Mouse (Mus musculus) MEL (cell line): Measurements from ENCODE around the gene Snw1. TPM values are rescaled to one million over a fixed set of nuclear protein-coding genes. Genes with fewer than 3 reads are reported as not detected.

Source experiments
- DNase-seq: peaks from one replicate; pipeline ENCODE4 v3.0.0; 2011; ENCODE audit warnings: low read depth, low spot score
- H3K27ac ChIP-seq: 2 replicates; pipeline ENCODE4 v1.5.1; 2012; ENCODE audit warnings: low read depth, mild to moderate bottlenecking, control low read depth, low read length, moderate library complexity; ENCODE audit not compliant: control insufficient read depth
- H3K27me3 ChIP-seq, 2 experiments: fragments of 150-350 bp in 1 of 2; sonication (generic) in 1 of 2; 2 replicates each; pipeline ENCODE4 v1.6.1; 2012; ENCODE audit warnings: low read length in 2 of 2, mild to moderate bottlenecking in 2 of 2, improper control_type of control experiment in 1 of 2, moderate library complexity in 1 of 2; ENCODE audit not compliant: insufficient read depth in 2 of 2, control insufficient read depth in 1 of 2
- H3K36me3 ChIP-seq, 2 experiments: 2 replicates each; pipeline ENCODE4 v1.6.1; 2012 to 2014; ENCODE audit warnings: low read length in 2 of 2, improper control_type of control experiment in 1 of 2, inconsistent platforms in 1 of 2, mild to moderate bottlenecking in 1 of 2; ENCODE audit not compliant: insufficient read depth in 2 of 2, control insufficient read depth in 1 of 2
- H3K4me1 ChIP-seq, 2 experiments: fragments of 150-350 bp in 1 of 2; sonication (generic) in 1 of 2; 2 replicates each; pipeline ENCODE4 v1.6.1; 2012; ENCODE audit warnings: low read length in 2 of 2, improper control_type of control experiment in 1 of 2, mild to moderate bottlenecking in 1 of 2; ENCODE audit not compliant: insufficient read depth in 2 of 2, control insufficient read depth in 1 of 2
- H3K4me3 ChIP-seq, 2 experiments: fragments of 150-350 bp in 1 of 2; sonication (generic) in 1 of 2; 2 replicates each; pipeline ENCODE4 v1.5.1; 2012; ENCODE audit warnings: low read depth in 2 of 2, low read length in 2 of 2, mild to moderate bottlenecking in 2 of 2, moderate library complexity in 2 of 2, control low read depth in 1 of 2, improper control_type of control experiment in 1 of 2; ENCODE audit not compliant: control insufficient read depth in 1 of 2, insufficient read depth in 1 of 2
- H3K79me2 ChIP-seq: 2 replicates; pipeline ENCODE4 v1.6.1; 2012; ENCODE audit warnings: mild to moderate bottlenecking, low read length, moderate library complexity; ENCODE audit not compliant: control insufficient read depth, poor library complexity, insufficient read depth
- H3K9ac ChIP-seq: 2 replicates; pipeline ENCODE4 v1.6.1; 2012; ENCODE audit warnings: low read depth, mild to moderate bottlenecking, control low read depth, low read length, moderate library complexity; ENCODE audit not compliant: control insufficient read depth, poor library complexity, severe bottlenecking
- H3K9me3 ChIP-seq: fragments of 150-350 bp; sonication (generic); replicated peaks from 2 replicates; pipeline ENCODE4 v1.6.1; 2012; ENCODE audit warnings: mild to moderate bottlenecking, low read length, improper control_type of control experiment, moderate library complexity; ENCODE audit not compliant: insufficient read depth
- BHLHE40 ChIP-seq: IDR thresholded peaks from 2 replicates; pipeline ENCODE4 v1.6.1; 2012; ENCODE audit warnings: low read depth, mild to moderate bottlenecking, inconsistent platforms, low read length, improper control_type of control experiment, borderline replicate concordance
- CHD1 ChIP-seq: IDR thresholded peaks from 2 replicates; pipeline ENCODE4 v1.6.1; 2012; ENCODE audit warnings: low read depth, mild to moderate bottlenecking, inconsistent platforms, low read length, improper control_type of control experiment
- CHD2 ChIP-seq: IDR thresholded peaks from 2 replicates; pipeline ENCODE4 v1.6.1; 2011; ENCODE audit warnings: low read length, improper control_type of control experiment
- CTCF ChIP-seq, 3 experiments: IDR thresholded peaks in 2 of 3; conservative IDR thresholded peaks in 1 of 3; 2 replicates each; pipeline ENCODE4 v1.5.1; 2011 to 2012; ENCODE audit warnings: low read length in 3 of 3, low read depth in 2 of 3, mild to moderate bottlenecking in 2 of 3, improper control_type of control experiment in 1 of 3, inconsistent platforms in 1 of 3, mixed read lengths in 1 of 3, moderate library complexity in 1 of 3; ENCODE audit not compliant: control insufficient read depth in 1 of 3, insufficient read depth in 1 of 3, poor library complexity in 1 of 3, severe bottlenecking in 1 of 3
- E2F4 ChIP-seq: IDR thresholded peaks from 2 replicates; pipeline ENCODE4 v1.6.1; 2011; ENCODE audit warnings: low read depth, low read length, improper control_type of control experiment, borderline replicate concordance
- ELF1 ChIP-seq: IDR thresholded peaks from 2 replicates; pipeline ENCODE4 v1.6.1; 2014; ENCODE audit warnings: low read depth, mild to moderate bottlenecking, inconsistent platforms, low read length, improper control_type of control experiment, moderate library complexity
- EP300 ChIP-seq, 2 experiments: IDR thresholded peaks; 2 replicates each; pipeline ENCODE4 v1.6.1; 2011; ENCODE audit warnings: improper control_type of control experiment in 2 of 2, low read length in 2 of 2, low read depth in 1 of 2, mild to moderate bottlenecking in 1 of 2
- GABPA ChIP-seq: IDR thresholded peaks from 2 replicates; pipeline ENCODE4 v1.6.1; 2012; ENCODE audit warnings: low read depth, mild to moderate bottlenecking, inconsistent platforms, low read length, improper control_type of control experiment, moderate library complexity
- GATA1 ChIP-seq: IDR thresholded peaks from 2 replicates; pipeline ENCODE4 v1.6.1; 2011; ENCODE audit warnings: low read depth, low read length, improper control_type of control experiment
- HCFC1 ChIP-seq: IDR thresholded peaks from 2 replicates; pipeline ENCODE4 v1.6.1; 2012; ENCODE audit warnings: low read depth, mild to moderate bottlenecking, inconsistent platforms, low read length, improper control_type of control experiment, moderate library complexity
- JUND ChIP-seq: IDR thresholded peaks from 2 replicates; pipeline ENCODE4 v1.6.1; 2011; ENCODE audit warnings: low read depth, mild to moderate bottlenecking, improper control_type of control experiment, low read length
- KAT2A ChIP-seq: conservative IDR thresholded peaks from 2 replicates; pipeline ENCODE4 v1.6.1; 2012; ENCODE audit warnings: low read depth, low read length, improper control_type of control experiment, inconsistent platforms
- MAX ChIP-seq: IDR thresholded peaks from 2 replicates; pipeline ENCODE4 v1.6.1; 2011; ENCODE audit warnings: low read length, improper control_type of control experiment
- MAZ ChIP-seq: IDR thresholded peaks from 2 replicates; pipeline ENCODE4 v1.6.1; 2012; ENCODE audit warnings: low read depth, mild to moderate bottlenecking, inconsistent platforms, low read length, improper control_type of control experiment
- MEF2A ChIP-seq: IDR thresholded peaks from 2 replicates; pipeline ENCODE4 v1.6.1; 2014; ENCODE audit warnings: low read depth, mild to moderate bottlenecking, inconsistent platforms, low read length, improper control_type of control experiment; ENCODE audit not compliant: poor library complexity, insufficient replicate concordance, severe bottlenecking; ENCODE audit errors: extremely low read depth
- MYB ChIP-seq: IDR thresholded peaks from 2 replicates; pipeline ENCODE4 v1.6.1; 2011; ENCODE audit warnings: mild to moderate bottlenecking, low read depth, low read length, improper control_type of control experiment
- MYC ChIP-seq: IDR thresholded peaks from 2 replicates; pipeline ENCODE4 v1.6.1; 2011; ENCODE audit warnings: low read depth, mild to moderate bottlenecking, low read length, improper control_type of control experiment, moderate library complexity
- NRF1 ChIP-seq: IDR thresholded peaks from 2 replicates; pipeline ENCODE4 v1.6.1; 2014; ENCODE audit warnings: low read depth, mild to moderate bottlenecking, inconsistent platforms, low read length, improper control_type of control experiment, moderate library complexity; ENCODE audit not compliant: poor library complexity, insufficient read depth, severe bottlenecking
- POLR2A ChIP-seq, 2 experiments: IDR thresholded peaks; 2 replicates each; pipeline ENCODE4 v1.6.1; 2011 to 2012; ENCODE audit warnings: low read length in 2 of 2, mild to moderate bottlenecking in 2 of 2, control low read depth in 1 of 2, improper control_type of control experiment in 1 of 2, low read depth in 1 of 2, moderate library complexity in 1 of 2; ENCODE audit not compliant: control insufficient read depth in 1 of 2, insufficient read depth in 1 of 2, poor library complexity in 1 of 2
- POLR2AphosphoS2 ChIP-seq: IDR thresholded peaks from 2 replicates; pipeline ENCODE4 v1.6.1; 2011; ENCODE audit warnings: low read length, improper control_type of control experiment
- RAD21 ChIP-seq: IDR thresholded peaks from 2 replicates; pipeline ENCODE4 v1.6.1; 2011; ENCODE audit warnings: mild to moderate bottlenecking, low read depth, low read length, improper control_type of control experiment
- RCOR1 ChIP-seq: IDR thresholded peaks from 2 replicates; pipeline ENCODE4 v1.6.1; 2012; ENCODE audit warnings: low read depth, mild to moderate bottlenecking, inconsistent platforms, low read length, improper control_type of control experiment
- SIN3A ChIP-seq: IDR thresholded peaks from 2 replicates; pipeline ENCODE4 v1.6.1; 2012; ENCODE audit warnings: low read length, improper control_type of control experiment, inconsistent platforms
- SMC3 ChIP-seq: IDR thresholded peaks from 2 replicates; pipeline ENCODE4 v1.6.1; 2011; ENCODE audit warnings: low read depth, low read length, improper control_type of control experiment
- TAL1 ChIP-seq: IDR thresholded peaks from 2 replicates; pipeline ENCODE4 v1.6.1; 2012; ENCODE audit warnings: mild to moderate bottlenecking, inconsistent platforms, low read length, moderate library complexity, mixed read lengths
- TBP ChIP-seq: IDR thresholded peaks from 2 replicates; pipeline ENCODE4 v1.8.0; 2011; ENCODE audit warnings: low read depth, low read length, improper control_type of control experiment
- TCF12 ChIP-seq: IDR thresholded peaks from 2 replicates; pipeline ENCODE4 v1.6.1; 2014; ENCODE audit warnings: low read depth, mild to moderate bottlenecking, inconsistent platforms, low read length, improper control_type of control experiment, moderate library complexity
- UBTF ChIP-seq: IDR thresholded peaks from 2 replicates; pipeline ENCODE4 v1.6.1; 2012; ENCODE audit warnings: low read depth, mild to moderate bottlenecking, inconsistent platforms, low read length, improper control_type of control experiment, moderate library complexity, borderline replicate concordance; ENCODE audit not compliant: insufficient read depth
- USF1 ChIP-seq: IDR thresholded peaks from 2 replicates; pipeline ENCODE4 v1.6.1; 2014; ENCODE audit warnings: low read depth, mild to moderate bottlenecking, inconsistent platforms, low read length, improper control_type of control experiment, moderate library complexity
- USF2 ChIP-seq, 2 experiments: IDR thresholded peaks; 2 replicates each; pipeline ENCODE4 v1.6.1; 2011 to 2012; ENCODE audit warnings: improper control_type of control experiment in 2 of 2, low read length in 2 of 2, borderline replicate concordance in 1 of 2, inconsistent platforms in 1 of 2, low read depth in 1 of 2, mild to moderate bottlenecking in 1 of 2; ENCODE audit not compliant: insufficient read depth in 1 of 2
- ZC3H11A ChIP-seq: IDR thresholded peaks from 2 replicates; pipeline ENCODE4 v1.6.1; 2012; ENCODE audit warnings: low read depth, mild to moderate bottlenecking, inconsistent platforms, low read length, improper control_type of control experiment
- ZKSCAN1 ChIP-seq: IDR thresholded peaks from 2 replicates; pipeline ENCODE4 v1.6.1; 2012; ENCODE audit warnings: low read depth, mild to moderate bottlenecking, inconsistent platforms, low read length, improper control_type of control experiment, moderate library complexity
- ZMIZ1 ChIP-seq: IDR thresholded peaks from 2 replicates; pipeline ENCODE4 v1.6.1; 2012; ENCODE audit warnings: low read depth, mild to moderate bottlenecking, inconsistent platforms, low read length, improper control_type of control experiment, moderate library complexity
- ZNF384 ChIP-seq: IDR thresholded peaks from 2 replicates; pipeline ENCODE4 v1.6.1; 2012; ENCODE audit warnings: low read depth, mild to moderate bottlenecking, inconsistent platforms, low read length, improper control_type of control experiment
- polyA plus RNA-seq, 2 experiments: library from polyadenylated mRNA; stranded (reverse) in 1 of 2; unstranded in 1 of 2; fragments of >175 nt in 1 of 2; fragments of >200 nt in 1 of 2; gene quantifications; 2 replicates each; pipeline versions ENCODE4 v1.2.1 to v1.2.4; 2012; ENCODE audit warnings: low replicate concordance in 2 of 2, low read depth in 1 of 2; ENCODE audit not compliant: insufficient read length in 2 of 2, insufficient read depth in 1 of 2, missing spikeins in 1 of 2
- total RNA-seq: library from RNA; depleted of rRNA; stranded (reverse); fragments of 300-350 nt; gene quantifications from 2 replicates; pipeline ENCODE4 v1.2.3, GENCODE M21; 2012

The Snw1 gene
- total and polyA plus RNA-seq, 3 experiments, result 40.8 to 108 (median 92.1) TPM

DNA sequence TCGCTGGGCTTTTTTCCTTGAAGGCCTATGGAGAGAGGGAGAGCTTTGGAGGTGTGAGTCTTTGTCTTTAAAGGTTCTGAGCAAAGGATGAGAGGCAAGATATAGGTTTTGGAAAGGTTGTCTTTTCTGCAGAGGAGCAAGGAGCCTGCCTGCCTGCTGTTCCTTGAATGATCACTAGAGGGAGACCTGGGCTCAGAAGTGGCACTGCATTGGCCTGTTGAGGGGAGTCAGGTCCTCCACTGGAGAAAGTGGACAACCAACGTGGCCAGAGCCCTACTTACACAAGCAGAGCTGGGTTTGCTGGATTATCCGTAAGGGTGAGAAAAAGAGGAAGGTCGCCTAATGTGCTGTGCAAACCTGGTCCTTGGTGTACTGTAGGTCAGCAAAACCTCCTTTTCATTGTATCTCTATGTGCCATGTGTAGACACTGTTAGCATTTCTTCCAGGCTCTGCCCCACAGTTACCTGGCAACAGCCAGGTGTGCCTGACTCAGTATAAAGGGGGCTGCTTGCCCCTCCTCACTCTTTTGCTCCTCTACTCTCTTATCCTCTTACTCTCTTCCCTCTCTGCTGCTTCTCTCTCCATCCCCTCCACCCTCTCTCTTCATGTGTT, 58.8 kb downstream of the Snw1 start:
- no peak overlapping the region for H3K27ac ChIP-seq
- no peaks in the 10 kb centered on the region for H3K79me2 ChIP-seq
- H3K4me3 ChIP-seq, result no peak overlapping the region
- peaks cover 2 to 17% of the 10 kb centered on the region in 2 experiments; a peak in 3 of 4 replicates for H3K4me1 ChIP-seq
- no peaks in the 10 kb centered on the region for H3K9me3 ChIP-seq
- H3K9ac ChIP-seq, result no peak overlapping the region
- TF ChIP-seq E2F4, result no peak
- TF ChIP-seq HCFC1, result no peak
- TF ChIP-seq SIN3A, result 0 out of 2 replicates have a peak, but pooled peaks have one; percentile 24
- no peak for TF ChIP-seq MYC
- no peak for TF ChIP-seq JUND
- TF ChIP-seq MEF2A, result no peak
- TF ChIP-seq USF2 (IDR thresholded peaks at IDR 0.05; ENCODE audit: borderline replicate concordance in 1 of 2, insufficient read depth in 1 of 2, low read depth in 1 of 2, low read length in 2 of 2), result no peak
- TF ChIP-seq ZC3H11A, result peak; percentile 84
- TF ChIP-seq CHD1, result no peak
- TF ChIP-seq RAD21, result peak; percentile 96
- TF ChIP-seq KAT2A, result no peak
- TF ChIP-seq TBP, result no peak
- no peak for TF ChIP-seq USF1
- no peak for TF ChIP-seq NRF1
- peak; percentile 89 to 98 (median 91) for TF ChIP-seq CTCF (IDR thresholded peaks at IDR 0.05 in 2 of 3, conservative IDR thresholded peaks at IDR 0.05 in 1 of 3; ENCODE audit: control insufficient read depth in 1 of 3, insufficient read depth in 1 of 3, low read depth in 2 of 3, low read length in 3 of 3, poor library complexity in 1 of 3, severe bottlenecking in 1 of 3)
- no peak for TF ChIP-seq GABPA
- no peak for TF ChIP-seq TAL1
- TF ChIP-seq MAX, result no peak
- no peak for TF ChIP-seq ELF1
- TF ChIP-seq GATA1, result no peak
- TF ChIP-seq BHLHE40, result no peak
- no peak for TF ChIP-seq ZKSCAN1
- TF ChIP-seq ZMIZ1, result no peak
- TF ChIP-seq ZNF384, result no peak
- TF ChIP-seq EP300 (IDR thresholded peaks at IDR 0.05; ENCODE audit: low read depth in 1 of 2, low read length in 2 of 2), result no peak
- no peak for TF ChIP-seq MYB
- no peak for TF ChIP-seq RCOR1
- TF ChIP-seq MAZ, result peak; percentile 56; the same call in 1 of the 2 replicates
- no peak for TF ChIP-seq TCF12
- no peak for TF ChIP-seq POLR2A (IDR thresholded peaks at IDR 0.05; ENCODE audit: control insufficient read depth in 1 of 2, insufficient read depth in 1 of 2, low read depth in 1 of 2, low read length in 2 of 2, poor library complexity in 1 of 2)
- no peak for TF ChIP-seq UBTF
- TF ChIP-seq POLR2AphosphoS2, result no peak
- no peak for TF ChIP-seq CHD2
- TF ChIP-seq SMC3, result peak; percentile 86
- no peaks in the 10 kb centered on the region for H3K27me3 ChIP-seq
- DNase-seq, result peak; percentile 78
- H3K36me3 ChIP-seq, result peaks cover 0 to 6% of the 10 kb centered on the region in 2 experiments; a peak in 2 of 4 replicates
